Mouse (Mus musculus) left cerebral cortex, adult 11 months (tissue): Measurements from ENCODE around the gene Scnn1a.

ENCODE experiments used
- DNase-seq: peaks from one replicate; pipeline ENCODE4 v3.0.0; 2022; ENCODE audit warnings: low spot score

Gene Scnn1a

DNA sequence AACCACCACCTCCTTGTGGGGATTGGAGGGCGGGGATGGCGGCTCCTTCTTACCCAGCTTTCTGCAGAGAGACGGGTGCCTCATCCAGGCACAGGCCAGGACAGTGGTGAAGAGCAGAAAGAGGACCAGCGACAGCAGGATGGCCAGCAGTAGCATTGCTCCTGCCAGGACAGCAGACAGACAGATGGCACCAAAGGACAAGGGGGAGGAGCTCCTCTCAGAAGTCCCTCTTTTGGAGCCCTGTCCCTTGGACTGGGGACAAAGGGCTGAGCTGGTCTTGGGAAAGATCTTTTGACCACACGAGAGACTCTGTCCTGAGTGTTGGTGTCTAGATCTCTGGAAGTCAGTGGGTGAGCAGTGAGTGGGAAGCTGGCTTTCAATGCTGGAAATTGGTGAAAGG, 11.1 kb upstream of the Scnn1a start:
- DNase-seq = no peak

DNA sequence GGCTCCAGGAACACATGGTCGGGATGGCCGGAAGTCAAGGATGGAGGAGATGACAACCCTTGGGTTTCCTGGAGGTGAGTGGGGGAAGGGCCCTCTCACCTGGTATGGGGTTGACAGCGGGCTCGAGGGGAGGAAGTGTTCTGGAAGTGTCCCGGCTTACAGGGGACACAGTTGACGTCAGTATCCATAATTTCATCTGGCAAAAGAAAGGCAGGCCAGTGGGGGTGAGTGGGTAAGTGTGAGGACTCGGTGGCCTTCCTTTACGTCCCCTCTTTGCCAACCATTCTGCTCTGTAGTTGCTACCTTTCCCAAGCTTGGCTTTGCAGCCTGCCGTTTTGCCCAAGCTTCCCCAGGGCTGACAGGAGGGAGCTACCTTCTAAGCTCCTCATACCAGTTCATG, 8.3 kb upstream of the Scnn1a start:
- no peak for DNase-seq

DNA sequence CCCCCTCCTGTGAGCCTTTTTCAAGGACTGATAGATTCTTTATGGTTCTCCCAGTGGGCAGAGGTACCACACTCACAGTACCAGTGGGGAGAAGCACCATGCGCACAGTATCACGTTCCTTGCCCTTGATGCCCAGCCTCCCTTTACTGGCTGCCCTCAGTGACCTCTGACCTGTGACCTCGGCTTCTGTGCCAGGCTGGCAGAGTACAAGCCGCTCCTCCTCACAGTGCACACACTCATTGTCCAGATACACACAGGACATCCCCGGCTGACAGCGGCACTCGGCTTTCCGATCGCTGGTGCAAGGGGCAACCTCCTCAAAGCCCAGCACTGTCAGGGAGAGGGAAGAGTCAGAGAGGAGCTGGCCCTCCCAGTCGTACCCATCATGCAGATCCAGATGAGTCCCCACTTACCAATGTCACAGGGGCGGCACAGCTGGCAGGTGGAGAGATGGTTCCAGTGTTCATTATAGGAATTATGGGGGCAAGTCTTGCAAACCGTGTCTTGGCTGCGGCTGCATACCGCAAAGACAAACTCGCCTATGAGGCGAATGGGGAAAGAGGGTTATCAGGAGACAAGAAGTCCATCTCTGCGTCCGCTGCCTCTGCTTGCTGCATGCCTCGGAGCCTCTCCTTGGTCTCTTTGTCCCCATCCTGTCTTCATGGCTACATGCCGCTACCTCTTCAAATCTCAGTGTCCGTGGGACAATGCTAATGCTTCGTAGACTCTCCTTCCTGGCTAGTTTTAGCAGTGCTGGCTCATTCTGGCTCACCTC, 7.7 kb upstream of the Scnn1a start:
- DNase-seq = no peak

DNA sequence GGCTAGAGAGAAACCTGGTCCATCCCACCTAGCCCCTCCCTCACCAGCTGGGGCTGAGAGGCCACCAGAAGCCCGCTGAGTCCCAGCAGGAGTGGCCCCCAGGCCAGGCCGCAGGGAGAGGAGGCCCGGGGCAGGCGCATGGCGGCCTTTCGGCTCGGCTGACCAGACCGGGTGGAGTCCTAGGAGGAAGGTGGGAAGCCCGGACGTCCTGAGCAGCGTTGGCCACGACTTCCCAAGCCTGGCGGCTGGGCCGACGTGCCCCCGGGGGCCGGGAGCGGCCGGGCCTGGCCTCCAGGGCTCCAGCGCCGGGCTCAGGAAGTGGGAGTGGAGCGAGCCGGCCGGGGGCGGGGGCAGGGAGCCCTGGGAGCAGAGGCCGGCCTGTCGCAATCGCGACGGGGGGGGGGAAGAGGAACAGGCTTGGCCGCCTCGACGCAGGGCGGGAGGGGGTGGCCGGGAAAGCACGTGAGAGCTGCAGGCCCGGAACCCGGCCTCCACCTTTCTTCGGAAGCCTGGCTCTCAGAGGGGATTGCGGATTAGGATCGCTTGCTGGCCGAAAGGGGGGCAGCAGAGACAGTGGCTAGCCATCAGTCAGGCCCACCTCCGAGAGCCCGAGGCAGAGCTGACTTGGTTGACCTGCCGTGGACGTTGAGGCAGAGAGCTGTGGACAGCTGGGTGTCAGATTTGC, 6.8 kb upstream of the Scnn1a start, which contains the start of gene Ltbr:
Gene Ltbr (minus strand): TSS at position 340 of the 685 bp plus-strand sequence.
- peak; percentile 18 for DNase-seq

DNA sequence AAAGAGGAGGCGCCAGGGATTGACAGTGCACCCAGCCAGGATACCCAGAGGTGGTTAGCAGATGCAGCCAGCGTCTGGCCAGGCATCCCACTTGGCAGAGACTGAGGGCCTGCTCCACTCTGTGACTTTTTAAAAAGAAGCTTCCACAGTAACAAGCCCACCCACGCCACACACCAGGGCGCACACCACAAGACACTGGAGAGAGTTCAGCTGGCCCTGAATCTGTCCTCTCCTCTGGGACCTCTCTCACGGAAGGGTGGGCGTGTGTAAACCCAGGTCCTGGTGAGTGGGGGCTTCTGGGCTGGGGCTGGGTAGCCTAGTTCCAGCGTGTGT, 6.3 kb upstream of the Scnn1a start:
- no peak for DNase-seq

DNA sequence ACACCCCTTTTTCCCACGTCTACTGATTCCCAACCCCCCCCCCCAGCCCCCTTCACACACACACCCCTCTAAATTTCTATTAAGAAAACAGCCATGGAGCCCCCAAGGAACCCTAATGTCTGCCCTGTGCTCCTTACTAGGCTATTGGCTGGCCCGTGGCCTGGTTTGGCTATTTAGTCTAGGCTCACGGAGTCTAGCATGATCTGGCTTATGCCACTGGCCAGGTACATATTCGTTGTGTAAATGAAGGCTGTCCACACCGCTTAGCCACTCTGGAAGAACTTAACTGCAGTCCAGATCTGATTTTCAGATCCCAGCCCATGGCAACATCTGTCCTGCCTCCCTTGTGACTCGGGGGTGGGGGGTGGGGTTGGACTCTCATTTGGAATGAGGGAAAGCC, 5.7 kb upstream of the Scnn1a start:
- DNase-seq = no peak

DNA sequence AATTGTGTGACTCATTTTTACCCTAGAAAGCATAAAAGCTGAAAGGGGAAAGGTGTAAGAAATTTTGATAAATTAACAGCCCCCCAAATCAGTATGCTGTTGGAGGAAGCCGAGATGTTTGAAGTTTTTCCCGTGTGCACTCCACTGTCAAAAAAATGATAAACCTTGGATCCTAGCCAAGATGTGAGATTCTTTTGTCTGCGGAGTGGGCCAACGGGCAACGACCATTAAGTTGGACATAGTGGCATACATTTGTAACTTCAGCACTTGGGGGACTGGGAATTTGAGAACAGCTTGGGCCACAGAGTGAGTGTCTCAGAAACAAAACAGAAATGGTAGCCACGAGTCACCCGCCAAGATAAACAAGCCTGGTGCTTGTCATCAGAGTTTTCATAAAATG, 3.4 kb upstream of the Scnn1a start:
- DNase-seq = no peak

DNA sequence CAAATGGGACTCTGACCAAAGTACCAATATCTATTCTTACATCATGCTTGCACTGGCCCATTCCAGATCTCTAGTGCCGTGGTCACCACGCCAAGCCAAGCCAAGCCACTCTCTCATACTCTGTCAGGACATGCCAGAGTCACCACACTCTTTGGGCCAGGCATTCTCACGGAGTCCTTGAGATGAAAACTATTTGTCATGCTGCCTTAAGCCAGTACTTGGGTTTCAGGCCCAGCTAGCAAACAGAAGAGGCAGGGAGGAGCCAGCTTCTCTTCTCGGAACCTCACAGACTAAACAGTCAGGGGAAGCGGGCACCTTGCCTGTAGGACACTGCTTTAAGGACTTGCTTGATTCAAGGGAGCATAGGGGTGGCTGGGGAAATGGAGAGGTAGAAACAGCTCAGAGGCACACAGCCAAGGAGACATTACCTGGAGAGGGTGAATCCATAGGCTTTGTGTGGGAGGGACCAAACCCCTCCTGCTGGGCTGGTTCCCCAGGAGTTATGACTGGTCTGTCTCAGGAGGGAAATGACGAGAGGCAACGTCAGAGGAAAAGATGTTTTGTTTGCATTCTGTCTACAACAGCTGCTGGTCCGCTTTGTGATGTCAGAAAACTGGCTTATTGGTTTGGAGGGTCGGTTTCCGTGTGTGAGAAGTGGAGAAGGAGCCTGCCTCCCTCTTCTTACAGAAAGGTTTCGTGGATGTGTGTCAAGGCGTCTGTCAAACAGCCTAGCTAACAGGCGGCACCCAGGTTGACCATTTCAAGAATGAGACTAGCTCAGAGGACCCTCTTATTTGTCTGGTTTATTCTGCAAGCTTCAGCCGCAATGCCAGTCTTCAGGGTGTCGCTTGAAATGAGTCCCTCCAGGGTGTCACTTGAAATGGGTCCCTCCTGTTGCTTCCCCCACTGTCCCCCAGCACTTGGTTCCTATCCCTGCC, 1.2 kb upstream of the Scnn1a start:
- no peak for DNase-seq

DNA sequence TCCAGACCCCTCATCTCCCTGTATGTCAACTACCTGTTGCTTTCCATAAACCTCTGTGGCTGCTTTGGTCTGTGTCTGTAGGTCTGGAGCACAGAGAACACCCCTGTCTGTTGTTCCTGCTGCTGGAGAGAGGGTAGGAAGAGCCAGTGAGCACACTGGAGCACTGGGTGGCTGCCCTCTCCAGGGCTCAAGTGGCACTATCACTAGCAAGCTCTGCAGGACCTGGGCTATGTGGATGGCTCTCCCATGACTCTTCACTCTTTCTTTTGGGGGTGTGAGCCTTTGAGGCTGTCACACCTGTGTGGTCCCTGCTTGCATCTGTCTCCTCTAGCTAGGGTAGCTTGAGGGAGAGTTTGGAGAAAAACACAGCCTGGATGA, 551 bp upstream of the Scnn1a start:
- no peak for DNase-seq

DNA sequence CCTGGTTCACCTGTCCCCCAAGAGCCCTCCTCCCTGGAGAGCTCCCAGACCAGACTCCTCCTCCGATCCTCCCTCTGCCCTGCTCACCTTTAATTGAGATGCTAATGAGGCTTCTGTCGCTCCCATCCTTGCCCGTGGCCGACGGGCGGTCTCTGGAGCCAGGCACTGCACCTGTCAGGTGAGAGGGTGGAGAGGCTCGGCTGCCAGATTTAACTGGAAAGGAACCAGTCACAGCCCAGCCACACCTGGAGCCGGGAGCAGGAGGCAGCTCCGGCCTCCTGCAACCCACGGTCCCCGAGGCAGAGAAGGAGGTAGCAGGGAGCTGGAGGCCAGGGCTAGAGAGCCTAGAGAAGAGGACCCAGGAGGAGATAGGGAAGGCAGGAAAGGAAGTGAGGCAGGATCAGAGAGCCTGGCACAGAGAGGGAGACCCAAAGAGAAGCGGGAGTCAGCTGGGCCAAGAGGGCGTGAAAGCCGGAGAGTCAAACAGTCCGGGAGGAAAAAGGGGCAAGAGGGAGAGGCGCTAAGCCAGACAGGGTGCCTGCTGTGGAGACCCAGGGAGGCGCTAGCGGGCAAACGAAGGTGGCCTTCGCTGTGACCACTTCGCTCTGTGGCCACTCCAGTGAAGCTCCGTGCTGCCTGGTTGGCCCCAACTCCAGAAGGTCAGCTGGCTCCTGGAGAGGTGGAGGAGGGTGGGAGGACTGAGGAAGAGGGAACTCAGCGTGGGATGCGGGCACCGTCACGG, 826 bp downstream of the Scnn1a start:
- DNase-seq = no peak

DNA sequence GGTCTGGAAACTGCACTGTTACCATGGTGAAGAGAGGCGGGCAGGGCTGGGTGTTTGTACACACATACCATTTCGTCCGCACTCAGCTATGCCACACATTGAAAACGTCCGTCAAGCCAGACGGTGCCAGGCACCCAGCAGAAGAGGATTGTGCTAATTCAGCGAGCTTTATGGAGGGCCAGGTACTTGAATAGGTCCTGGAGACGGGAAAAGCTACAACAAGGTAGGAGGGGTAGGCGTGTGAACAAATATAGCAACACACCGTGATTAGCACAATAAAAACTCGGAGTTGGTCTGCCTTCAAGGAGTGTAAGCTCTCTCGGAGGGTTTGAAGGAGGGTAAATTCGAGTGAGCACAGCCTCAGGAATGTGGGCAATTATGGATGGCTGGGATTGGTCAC, 2.3 kb downstream of the Scnn1a start:
- no peak for DNase-seq

DNA sequence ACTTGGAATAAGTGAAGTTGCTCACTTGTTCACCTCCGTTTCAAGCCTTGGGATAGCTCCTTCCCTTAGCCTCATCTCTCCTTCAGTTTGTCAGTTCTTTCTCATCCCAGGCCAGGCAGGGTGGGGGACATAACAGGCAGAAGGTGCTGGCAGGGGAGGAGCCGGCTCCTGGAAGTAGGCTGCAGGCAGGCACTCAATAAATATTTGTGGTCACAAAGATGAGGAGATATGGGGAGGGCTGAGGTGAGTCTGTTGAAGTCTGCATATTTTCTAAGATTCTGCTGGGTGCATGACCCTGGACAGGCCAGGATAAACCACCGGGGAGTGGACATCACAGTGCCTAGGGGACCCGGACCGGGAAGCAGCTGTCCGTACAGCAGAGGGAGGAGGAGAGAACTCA, 3.1 kb downstream of the Scnn1a start:
- no peak for DNase-seq

DNA sequence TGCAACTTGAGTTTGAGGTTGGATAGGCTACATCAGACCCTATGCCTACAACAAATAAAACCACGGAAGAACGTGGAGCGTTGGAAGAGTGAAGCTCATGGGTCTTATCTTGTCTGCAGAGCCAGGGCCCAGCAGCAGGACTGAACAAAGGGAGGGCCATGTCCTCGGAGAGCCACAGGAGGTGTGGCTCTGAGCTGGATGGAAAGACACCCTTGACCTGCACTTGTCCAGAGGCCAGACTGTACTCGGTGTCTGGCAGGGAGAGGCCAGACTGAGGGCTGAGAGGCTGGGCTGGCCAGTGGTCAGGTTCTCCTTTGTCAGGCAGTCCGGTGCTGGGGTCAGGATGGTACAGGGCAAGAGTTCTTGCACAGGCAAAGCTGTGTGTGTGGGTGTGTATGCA, 4.9 kb downstream of the Scnn1a start:
- DNase-seq = no peak

DNA sequence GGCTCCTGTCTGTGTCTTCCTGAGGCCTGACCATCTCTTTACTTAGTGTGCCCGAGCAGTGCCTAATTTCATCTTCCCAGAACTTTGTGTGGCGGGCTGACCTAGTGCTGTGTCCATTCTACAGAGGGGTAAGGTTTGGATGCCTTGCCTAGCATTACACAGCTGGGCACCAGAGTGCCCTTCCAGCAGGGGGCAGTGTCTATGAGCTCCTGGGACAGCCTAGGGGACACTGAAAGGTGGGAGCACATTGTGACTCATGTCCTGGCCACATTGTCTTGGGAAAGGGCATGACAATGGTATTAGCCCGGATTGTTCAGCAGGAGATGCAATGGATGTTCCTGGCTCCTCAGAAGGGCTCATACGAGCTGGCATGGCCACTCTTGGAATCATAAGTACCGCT, 7.8 kb downstream of the Scnn1a start:
- DNase-seq = no peak

DNA sequence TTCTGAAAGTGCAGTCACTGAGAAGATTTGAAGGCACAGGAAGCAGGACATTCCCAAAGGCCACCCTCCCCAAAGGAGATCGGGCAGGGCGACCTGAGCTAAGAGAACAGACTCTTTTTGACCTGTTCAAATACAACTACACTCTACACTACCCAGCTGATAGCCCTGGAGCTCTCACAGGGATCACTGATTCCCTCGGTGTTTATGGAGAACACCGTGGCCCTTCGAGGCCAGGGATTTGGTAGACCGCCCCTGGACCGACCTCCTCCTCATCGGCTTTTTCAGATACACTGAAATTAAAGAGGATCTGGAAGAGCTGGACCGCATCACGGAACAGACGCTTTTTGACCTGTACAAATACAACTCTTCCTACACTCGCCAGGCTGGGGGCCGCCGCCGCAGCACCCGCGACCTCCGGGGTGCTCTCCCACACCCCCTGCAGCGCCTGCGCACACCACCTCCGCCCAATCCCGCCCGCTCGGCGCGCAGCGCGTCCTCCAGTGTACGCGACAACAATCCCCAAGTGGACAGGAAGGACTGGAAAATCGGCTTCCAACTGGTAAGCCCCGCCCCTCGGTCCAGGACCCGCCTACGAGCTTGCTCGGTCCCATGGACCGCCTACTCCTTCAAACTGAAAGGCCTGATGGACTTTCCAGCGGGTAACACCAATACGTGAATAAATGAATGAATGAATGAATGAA, 10.3 kb downstream of the Scnn1a start:
- DNase-seq = peak; percentile 41

DNA sequence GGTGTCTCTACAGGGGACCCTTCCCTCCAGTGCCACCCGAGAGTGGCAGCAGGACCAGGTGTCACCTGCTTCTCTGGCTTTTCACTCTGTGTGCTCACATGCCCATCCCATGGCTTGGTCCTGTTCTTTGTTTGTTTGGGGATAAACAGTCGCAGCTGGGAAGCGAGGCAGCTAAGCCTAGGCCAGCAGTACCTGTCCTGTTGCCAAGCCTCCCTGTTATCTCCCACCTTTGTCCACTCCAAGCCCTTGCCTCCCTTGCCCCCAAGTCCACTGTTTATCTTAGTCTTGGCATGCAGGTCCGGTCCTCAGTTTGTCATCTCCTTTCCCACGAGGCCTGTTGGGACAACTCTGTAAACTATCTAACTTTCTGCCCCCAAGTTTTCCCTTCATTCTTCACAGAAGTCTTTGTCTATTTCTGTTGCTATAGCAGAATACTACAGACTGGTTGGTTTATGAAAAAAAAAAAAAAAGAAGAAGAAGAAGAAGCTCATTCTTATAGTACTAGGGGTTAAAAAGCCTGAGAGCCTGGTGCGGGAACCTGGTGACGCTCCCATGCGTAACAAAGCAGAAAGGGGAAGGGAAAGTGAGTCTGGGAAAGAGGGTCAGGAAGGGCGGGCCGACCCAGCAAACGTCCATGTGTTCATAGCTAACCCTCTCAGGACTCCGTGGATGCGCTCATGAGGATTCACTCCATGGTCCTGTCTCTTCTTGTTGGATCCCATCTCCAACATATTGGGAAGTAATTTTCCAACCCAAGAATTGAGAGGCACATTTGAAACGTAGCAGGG, 12.8 kb downstream of the Scnn1a start:
- no peak for DNase-seq

DNA sequence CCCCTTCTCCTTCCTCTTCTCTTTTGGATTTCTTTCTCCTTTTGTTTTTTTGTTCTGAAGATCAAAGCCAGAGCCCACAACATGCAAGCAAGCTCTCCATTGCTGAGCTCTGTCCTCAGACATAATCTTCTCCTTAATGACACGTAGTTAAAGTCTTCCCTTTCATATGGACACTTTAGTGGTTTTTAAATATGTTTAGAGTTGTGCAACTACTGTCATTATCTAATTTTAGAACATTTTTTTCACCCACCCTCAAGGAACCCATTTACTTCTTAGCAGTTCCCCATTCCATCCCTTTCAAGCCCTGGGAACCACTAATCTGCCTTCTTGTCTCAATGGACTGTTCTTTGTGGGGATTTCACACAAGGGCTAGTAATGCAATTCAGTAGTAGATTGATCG, 13.9 kb downstream of the Scnn1a start:
- DNase-seq = no peak

DNA sequence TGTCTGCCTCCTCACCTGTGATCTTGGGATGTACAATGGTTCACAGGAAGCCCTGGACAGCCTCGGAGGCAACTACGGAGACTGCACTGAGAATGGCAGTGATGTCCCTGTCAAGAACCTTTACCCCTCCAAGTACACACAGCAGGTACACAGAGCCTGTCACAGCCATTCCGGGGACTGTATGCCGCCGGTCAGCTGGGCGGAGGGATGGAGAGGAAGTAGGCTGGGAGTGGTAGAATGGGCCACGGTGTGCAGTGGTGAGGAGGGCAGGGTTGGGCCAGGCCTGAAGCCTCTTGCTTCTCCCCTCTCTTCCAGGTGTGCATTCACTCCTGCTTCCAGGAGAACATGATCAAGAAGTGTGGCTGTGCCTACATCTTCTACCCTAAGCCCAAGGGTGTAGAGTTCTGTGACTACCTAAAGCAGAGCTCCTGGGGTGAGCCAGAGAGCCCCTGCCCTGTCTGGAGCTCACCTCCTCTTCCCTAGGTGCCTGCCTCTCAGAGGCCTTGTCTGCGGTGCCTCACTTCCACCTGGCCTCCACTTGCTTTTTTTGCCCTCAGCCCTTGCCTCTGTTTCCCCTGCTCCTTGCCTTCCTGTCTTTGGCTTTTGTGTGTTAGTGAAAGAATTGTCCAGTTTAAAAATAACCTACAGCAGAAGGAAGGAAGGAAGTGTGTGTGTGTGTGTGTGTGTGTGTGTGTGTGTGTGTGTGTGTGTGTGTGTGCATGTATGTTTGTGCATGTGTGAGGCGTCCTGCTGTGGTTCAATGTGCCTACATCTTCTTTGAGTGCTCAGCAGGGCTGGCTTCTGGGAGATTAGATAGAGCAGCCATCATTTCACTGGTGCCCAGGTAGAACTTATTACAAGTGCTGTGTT, 18.6 kb downstream of the Scnn1a start:
- DNase-seq = no peak

DNA sequence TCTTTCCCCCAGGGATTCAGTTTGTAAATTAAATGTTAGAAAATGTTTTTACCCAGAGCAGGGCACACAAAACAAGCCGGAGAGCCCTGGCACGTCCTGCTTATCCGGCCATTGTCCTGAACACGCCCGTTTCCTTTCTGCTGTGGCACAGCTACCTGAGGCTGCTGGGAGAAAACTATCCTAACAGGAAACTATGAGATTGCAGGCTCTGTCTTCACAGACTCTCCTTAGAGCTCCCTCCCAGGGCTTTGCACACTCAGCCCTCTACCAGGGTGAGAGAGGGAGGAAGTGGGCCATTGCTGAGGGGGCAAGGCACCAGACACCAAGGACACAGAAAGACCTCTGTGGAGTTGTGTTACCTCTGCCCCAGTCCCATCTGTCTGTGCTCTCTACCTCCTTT, 19.8 kb downstream of the Scnn1a start:
- DNase-seq = no peak

DNA sequence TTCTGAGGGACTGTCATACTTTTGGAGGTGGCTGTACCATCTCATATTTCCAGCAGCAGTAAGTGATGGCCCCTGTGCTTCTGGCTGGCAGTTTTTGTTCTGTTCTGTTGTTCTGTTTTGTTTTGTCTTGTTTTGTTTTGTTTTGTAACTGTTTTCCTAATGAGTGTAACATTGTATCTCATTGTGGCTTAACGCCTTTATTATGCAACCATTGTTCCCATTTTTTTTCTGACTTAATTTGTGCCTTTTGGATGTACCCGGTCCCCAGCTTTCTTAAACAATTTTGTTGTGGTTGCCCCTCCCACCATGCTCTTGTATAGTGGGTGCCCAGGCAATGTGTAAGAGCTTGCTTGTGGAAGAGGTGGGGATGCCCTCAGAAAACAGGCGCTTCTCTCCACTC, 21.7 kb downstream of the Scnn1a start:
- no peak for DNase-seq
